Mouse (Mus musculus): Measurements from ENCODE around the gene Mrpl48.

Gene Mrpl48

GRCm38 (mm10) chr7:100600211-100600610 lies 7.9 kb downstream of the Mrpl48 start:
- Histone ChIP-seq H3K9me3 (ENCODE audit: low read length) (0 out of 2 replicates have a peak, but pooled peaks cover 3% of the 10 kb centered on the region), H3K36me3 (ENCODE audit: insufficient read depth, low read length) (no peaks in the 10 kb centered on the region), H3K27me3 (ENCODE audit: insufficient read depth, low read length) (0 out of 2 replicates have a peak, but pooled peaks cover 7% of the 10 kb centered on the region), H3K4me1 (replicated peaks; ENCODE audit: low read depth, low read length) (no peaks in the 10 kb centered on the region), H3K4me3 (replicated peaks; ENCODE audit: low read length) (no peak overlapping the region)
- TF ChIP-seq NANOG (IDR thresholded peaks at IDR 0.05; ENCODE audit: borderline replicate concordance, low read length) (no peak), CTCF (conservative IDR thresholded peaks at IDR 0.05; ENCODE audit: low read length) (no peak), POU5F1 (IDR thresholded peaks at IDR 0.05; ENCODE audit: borderline replicate concordance, low read length) (no peak)

GRCm38 (mm10) chr7:100593349-100593748 lies 14.8 kb downstream of the Mrpl48 start:
- H3K36me3 ChIP-seq (ENCODE audit: insufficient read depth, low read length) = no peaks in the 10 kb centered on the region
- TF ChIP-seq NANOG (IDR thresholded peaks at IDR 0.05; ENCODE audit: borderline replicate concordance, low read length) (no peak), CTCF (conservative IDR thresholded peaks at IDR 0.05; ENCODE audit: low read length) (no peak), POU5F1 (IDR thresholded peaks at IDR 0.05; ENCODE audit: borderline replicate concordance, low read length) (no peak)
- no peaks in the 10 kb centered on the region for H3K9me3 ChIP-seq (ENCODE audit: low read length)
- H3K4me3 ChIP-seq (replicated peaks; ENCODE audit: low read length) = no peak overlapping the region
- peaks cover 7% of the 10 kb centered on the region; the same call in 1 of the 2 replicates for H3K4me1 ChIP-seq (replicated peaks; ENCODE audit: low read depth, low read length)
- peaks cover 5% of the 10 kb centered on the region; the same call in 1 of the 2 replicates for H3K27me3 ChIP-seq (ENCODE audit: insufficient read depth, low read length)

GRCm38 (mm10) chr7:100591522-100591852 lies 16.6 kb downstream of the Mrpl48 start:
- Histone ChIP-seq H3K4me3 (replicated peaks; ENCODE audit: low read length) (peak overlapping the region; percentile 74), H3K27me3 (ENCODE audit: insufficient read depth, low read length) (peaks cover 3% of the 10 kb centered on the region; the same call in 1 of the 2 replicates), H3K36me3 (ENCODE audit: insufficient read depth, low read length) (no peaks in the 10 kb centered on the region), H3K4me1 (replicated peaks; ENCODE audit: low read depth, low read length) (peaks cover 7% of the 10 kb centered on the region; the same call in 1 of the 2 replicates), H3K9me3 (ENCODE audit: low read length) (no peaks in the 10 kb centered on the region)
- no peak for TF ChIP-seq POU5F1 (IDR thresholded peaks at IDR 0.05; ENCODE audit: borderline replicate concordance, low read length)
- TF ChIP-seq CTCF (conservative IDR thresholded peaks at IDR 0.05; ENCODE audit: low read length) = no peak

- Histone ChIP-seq H3K4me1 (replicated peaks; ENCODE audit: low read depth, low read length) (peaks cover 7% of the 10 kb centered on the region; the same call in 1 of the 2 replicates), H3K9me3 (ENCODE audit: low read length) (no peaks in the 10 kb centered on the region), H3K4me3 (replicated peaks; ENCODE audit: low read length) (peak overlapping the region; percentile 74), H3K36me3 (ENCODE audit: insufficient read depth, low read length) (no peaks in the 10 kb centered on the region), H3K27me3 (ENCODE audit: insufficient read depth, low read length) (peaks cover 3% of the 10 kb centered on the region; the same call in 1 of the 2 replicates)
- TF ChIP-seq POU5F1 (IDR thresholded peaks at IDR 0.05; ENCODE audit: borderline replicate concordance, low read length) (no peak), CTCF (conservative IDR thresholded peaks at IDR 0.05; ENCODE audit: low read length) (no peak), NANOG (IDR thresholded peaks at IDR 0.05; ENCODE audit: borderline replicate concordance, low read length) (no peak)
Measured at GRCm38 (mm10) chr7:100590845-100591521, 17.1 kb downstream of the Mrpl48 start.

GRCm38 (mm10) chr7:100590504-100590844 lies 17.6 kb downstream of the Mrpl48 start:
- H3K27me3 ChIP-seq (ENCODE audit: insufficient read depth, low read length) = peaks cover 3% of the 10 kb centered on the region; the same call in 1 of the 2 replicates
- TF ChIP-seq CTCF (conservative IDR thresholded peaks at IDR 0.05; ENCODE audit: low read length) = no peak
- TF ChIP-seq NANOG (IDR thresholded peaks at IDR 0.05; ENCODE audit: borderline replicate concordance, low read length) = no peak
- no peak for TF ChIP-seq POU5F1 (IDR thresholded peaks at IDR 0.05; ENCODE audit: borderline replicate concordance, low read length)
- H3K4me3 ChIP-seq (replicated peaks; ENCODE audit: low read length) = peak overlapping the region; percentile 74
- peaks cover 7% of the 10 kb centered on the region; the same call in 1 of the 2 replicates for H3K4me1 ChIP-seq (replicated peaks; ENCODE audit: low read depth, low read length)
- H3K9me3 ChIP-seq (ENCODE audit: low read length) = no peaks in the 10 kb centered on the region
- H3K36me3 ChIP-seq (ENCODE audit: insufficient read depth, low read length) = no peaks in the 10 kb centered on the region

- TF ChIP-seq NANOG (IDR thresholded peaks at IDR 0.05; ENCODE audit: borderline replicate concordance, low read length) = no peak
- TF ChIP-seq CTCF (conservative IDR thresholded peaks at IDR 0.05; ENCODE audit: low read length) = no peak
- TF ChIP-seq POU5F1 (IDR thresholded peaks at IDR 0.05; ENCODE audit: borderline replicate concordance, low read length) = no peak
- Histone ChIP-seq H3K9me3 (ENCODE audit: low read length) (no peaks in the 10 kb centered on the region), H3K27me3 (ENCODE audit: insufficient read depth, low read length) (peaks cover 3% of the 10 kb centered on the region; the same call in 1 of the 2 replicates), H3K4me3 (replicated peaks; ENCODE audit: low read length) (no peak overlapping the region), H3K36me3 (ENCODE audit: insufficient read depth, low read length) (no peaks in the 10 kb centered on the region), H3K4me1 (replicated peaks; ENCODE audit: low read depth, low read length) (peaks cover 7% of the 10 kb centered on the region; the same call in 1 of the 2 replicates)
Measured at GRCm38 (mm10) chr7:100589816-100590215, 18.3 kb downstream of the Mrpl48 start.

GRCm38 (mm10) chr7:100582727-100583236 lies 25.3 kb downstream of the Mrpl48 start:
- TF ChIP-seq POU5F1 (IDR thresholded peaks at IDR 0.05; ENCODE audit: borderline replicate concordance, low read length) (no peak), CTCF (conservative IDR thresholded peaks at IDR 0.05; ENCODE audit: low read length) (no peak), NANOG (IDR thresholded peaks at IDR 0.05; ENCODE audit: borderline replicate concordance, low read length) (no peak)

GRCm38 (mm10) chr7:100582235-100582634 lies 25.9 kb downstream of the Mrpl48 start:
- TF ChIP-seq NANOG (IDR thresholded peaks at IDR 0.05; ENCODE audit: borderline replicate concordance, low read length) = no peak
- TF ChIP-seq POU5F1 (IDR thresholded peaks at IDR 0.05; ENCODE audit: borderline replicate concordance, low read length) = no peak
- TF ChIP-seq CTCF (conservative IDR thresholded peaks at IDR 0.05; ENCODE audit: low read length) = no peak
- Histone ChIP-seq H3K36me3 (ENCODE audit: insufficient read depth, low read length) (no peaks in the 10 kb centered on the region), H3K27me3 (ENCODE audit: insufficient read depth, low read length) (no peaks in the 10 kb centered on the region), H3K4me3 (replicated peaks; ENCODE audit: low read length) (peak overlapping the region; percentile 80), H3K9me3 (ENCODE audit: low read length) (no peaks in the 10 kb centered on the region), H3K4me1 (replicated peaks; ENCODE audit: low read depth, low read length) (peaks cover 9% of the 10 kb centered on the region)

More at GRCm38 (mm10) chr7:100582727-100583236, 25.3 kb downstream of the Mrpl48 start:
- no peaks in the 10 kb centered on the region for H3K27me3 ChIP-seq (ENCODE audit: insufficient read depth, low read length)
- peak overlapping the region; percentile 80 for H3K4me3 ChIP-seq (replicated peaks; ENCODE audit: low read length)
- H3K36me3 ChIP-seq (ENCODE audit: insufficient read depth, low read length) = no peaks in the 10 kb centered on the region
- no peaks in the 10 kb centered on the region for H3K9me3 ChIP-seq (ENCODE audit: low read length)
- peaks cover 9% of the 10 kb centered on the region for H3K4me1 ChIP-seq (replicated peaks; ENCODE audit: low read depth, low read length)

All from E14TG2a.4 (cell line).